Mouse (Mus musculus): ENCODE data around the gene Degs2.

The Degs2 gene

GRCm38 (mm10) chr12:108653358-108654335 is 48.5 kb downstream of the Degs2 start:
- in situ Hi-C loops (cut with MboI, MseI) = no loop called here

- in situ Hi-C loops (cut with MboI, MseI) = no loop called here
These were observed 51.0 kb downstream of the Degs2 start for GRCm38 (mm10) chr12:108651053-108651660.

- in situ Hi-C loops (cut with MboI, MseI) = loop anchor here (25.0 kb wide), 3 partner anchors 710 to 1840 kb away; no protein-coding TSS in a partner anchor
These were observed 54.3 kb downstream of the Degs2 start for GRCm38 (mm10) chr12:108647784-108648183.

- in situ Hi-C loops (cut with MboI, MseI) = loop anchor here (25.0 kb wide), 3 partner anchors 709 to 1841 kb away; no protein-coding TSS in a partner anchor
These were observed 55.9 kb downstream of the Degs2 start for GRCm38 (mm10) chr12:108646234-108646633.

- in situ Hi-C loops (cut with MboI, MseI) = loop anchor here (25.0 kb wide), 3 partner anchors 705 to 1845 kb away; no protein-coding TSS in a partner anchor
These were observed 60.1 kb downstream of the Degs2 start for GRCm38 (mm10) chr12:108642019-108642418.

GRCm38 (mm10) chr12:108639126-108639525 is 63.0 kb downstream of the Degs2 start:
- in situ Hi-C loops (cut with MboI, MseI) = loop anchor here (25.0 kb wide), 3 partner anchors 702 to 1848 kb away; no protein-coding TSS in a partner anchor

GRCm38 (mm10) chr12:108637440-108637839 is 64.7 kb downstream of the Degs2 start:
- in situ Hi-C loops (cut with MboI, MseI) = loop anchor here (25.0 kb wide), 3 partner anchors 700 to 1850 kb away; no protein-coding TSS in a partner anchor

GRCm38 (mm10) chr12:108635501-108635900 is 66.6 kb downstream of the Degs2 start:
- in situ Hi-C loops (cut with MboI, MseI) = loop anchor here (25.0 kb wide), 3 partner anchors 698 to 1852 kb away; no protein-coding TSS in a partner anchor

- in situ Hi-C loops (cut with MboI, MseI) = loop anchor here (25.0 kb wide), 3 partner anchors 697 to 1853 kb away; no protein-coding TSS in a partner anchor
These were observed 68.1 kb downstream of the Degs2 start for GRCm38 (mm10) chr12:108634031-108634430.

GRCm38 (mm10) chr12:108632501-108632900 is 69.6 kb downstream of the Degs2 start:
- in situ Hi-C loops (cut with MboI, MseI) = loop anchor here (25.0 kb wide), 3 partner anchors 695 to 1855 kb away; no protein-coding TSS in a partner anchor

- in situ Hi-C loops (cut with MboI, MseI) = loop anchor here (25.0 kb wide), 3 partner anchors 694 to 1856 kb away; no protein-coding TSS in a partner anchor
These were observed 71.1 kb downstream of the Degs2 start for GRCm38 (mm10) chr12:108630741-108631688.

GRCm38 (mm10) chr12:108629556-108629955 is 72.6 kb downstream of the Degs2 start:
- in situ Hi-C loops (cut with MboI, MseI) = loop anchor here (25.0 kb wide), 3 partner anchors 692 to 1858 kb away; no protein-coding TSS in a partner anchor

Measured in T-helper 1 cell (primary cell).